Mouse (Mus musculus): ENCODE results near the gene Gm8909. TPM values are rescaled to one million over a fixed set of nuclear protein-coding genes. Genes with fewer than 3 reads are reported as not detected.
"Not testable (repeated sequence)": the region's sequence is repeated elsewhere in the genome, so short reads cannot be mapped to it uniquely, and the experiment has no call there.

Gene Gm8909
- polyA plus RNA-seq, 1 experiment from 2014 or later: not detected

DNA sequence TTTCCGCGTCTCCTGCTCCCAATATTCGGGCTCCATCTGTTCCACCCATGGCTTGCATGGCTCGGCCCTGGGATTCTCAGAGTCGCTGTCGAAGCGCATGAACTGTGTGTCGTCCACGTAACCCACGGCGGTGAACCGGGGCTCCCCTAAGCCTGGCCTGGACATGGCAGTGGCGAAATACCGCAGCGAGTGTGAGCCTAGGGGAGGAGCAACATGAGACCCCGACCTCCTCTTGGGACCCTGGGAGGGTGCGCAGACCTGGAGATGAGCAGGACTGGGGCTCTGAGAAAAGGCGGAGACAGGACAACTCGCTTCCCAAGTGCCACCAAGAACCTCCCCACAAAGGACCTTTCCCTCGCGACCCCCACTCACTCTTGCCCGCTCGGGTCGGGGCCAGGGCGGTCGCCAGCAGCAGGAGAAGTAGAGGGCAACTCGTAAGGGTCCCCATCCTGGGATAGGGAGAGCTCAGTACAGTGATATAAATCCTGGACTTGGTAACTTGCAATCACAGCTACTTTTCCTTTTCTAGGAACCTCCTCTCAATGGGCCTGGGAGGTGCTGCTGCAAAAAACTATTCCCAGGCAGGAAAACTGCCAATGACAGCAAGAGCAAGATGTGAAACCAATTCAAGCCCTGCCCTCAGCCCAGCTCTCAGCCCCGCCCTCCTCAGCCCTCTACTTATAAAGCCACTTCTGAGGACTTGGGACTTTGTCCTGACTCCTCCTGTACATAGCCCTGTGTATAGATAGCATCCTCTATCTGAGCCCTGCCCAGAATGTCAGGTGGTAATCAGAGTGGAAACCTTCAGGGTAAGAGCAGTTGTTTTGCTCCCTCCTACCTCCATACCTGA, 39.1 kb downstream of the Gm8909 start, which contains the start of gene Gm7030:
Gm7030 (minus strand) TSS at position 458 of the 850 bp plus-strand sequence.
- ATAC-seq; H3K4me3 ChIP-seq; H3K4me2 ChIP-seq; H3K9me3 ChIP-seq (replicated peaks); H3K36me3 ChIP-seq; H3K4me1 ChIP-seq; H3K27ac ChIP-seq; H3K9ac ChIP-seq: not testable (repeated sequence)
- 21% methylated on average over 27 of the region's 28 CpGs for WGBS (ENCODE audit: insufficient replicate concordance)
- peaks cover 42% of the 10 kb centered on the region for H3K27me3 ChIP-seq (replicated peaks)

DNA sequence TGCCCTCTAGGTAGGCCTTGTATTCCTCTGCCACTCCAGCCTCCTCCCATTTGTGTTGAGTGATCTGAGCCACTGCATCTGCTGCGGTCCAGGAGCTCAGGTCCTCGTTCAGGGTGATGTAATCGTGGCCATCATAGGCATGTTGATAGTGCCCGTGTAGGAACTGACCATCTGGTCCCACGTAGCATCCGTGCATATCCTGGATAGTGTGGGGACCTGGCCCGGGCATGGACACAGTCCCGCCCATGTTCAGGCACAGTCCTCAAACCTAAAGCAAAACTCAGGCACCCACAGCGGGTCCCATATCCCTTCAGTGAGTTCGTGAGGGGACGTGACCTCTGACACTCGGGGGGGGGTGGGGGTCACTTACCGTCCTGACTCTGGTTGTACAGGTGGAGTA, 39.8 kb downstream of the Gm8909 start:
- ATAC-seq; H3K4me3 ChIP-seq; H3K27ac ChIP-seq; H3K9ac ChIP-seq; H3K9me3 ChIP-seq (replicated peaks); H3K36me3 ChIP-seq; H3K4me1 ChIP-seq; H3K4me2 ChIP-seq: not testable (repeated sequence)
- H3K27me3 ChIP-seq (replicated peaks): peaks cover 36% of the 10 kb centered on the region
- WGBS (ENCODE audit: insufficient replicate concordance): 54% methylated on average over 12 of the region's 13 CpGs

DNA sequence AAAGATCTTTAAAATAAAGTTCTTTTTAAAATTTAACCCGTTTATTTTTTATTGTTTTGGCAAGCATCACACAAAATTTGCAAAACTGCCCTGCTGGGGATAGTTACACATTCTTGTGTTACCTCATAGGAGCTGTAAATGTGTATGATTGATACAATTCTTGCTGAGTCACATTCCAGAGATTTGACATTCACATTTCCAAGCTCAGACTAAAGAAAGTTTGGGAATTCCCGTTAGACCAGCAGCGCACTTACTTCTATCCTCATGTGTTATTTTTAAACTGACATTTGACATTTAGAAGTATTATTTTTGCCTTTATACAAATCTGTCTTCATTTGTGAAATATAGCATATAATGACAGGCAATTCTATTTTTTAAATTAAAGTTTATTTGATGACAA, 44.2 kb downstream of the Gm8909 start:
- H3K9me3 ChIP-seq (replicated peaks); H3K27ac ChIP-seq; H3K4me1 ChIP-seq; H3K4me3 ChIP-seq; H3K36me3 ChIP-seq; H3K4me2 ChIP-seq; ATAC-seq; H3K9ac ChIP-seq: not testable (repeated sequence)
- 58% methylated on average over 3 of the region's 3 CpGs for WGBS (ENCODE audit: insufficient replicate concordance)
- H3K27me3 ChIP-seq (replicated peaks): peaks cover 44% of the 10 kb centered on the region

DNA sequence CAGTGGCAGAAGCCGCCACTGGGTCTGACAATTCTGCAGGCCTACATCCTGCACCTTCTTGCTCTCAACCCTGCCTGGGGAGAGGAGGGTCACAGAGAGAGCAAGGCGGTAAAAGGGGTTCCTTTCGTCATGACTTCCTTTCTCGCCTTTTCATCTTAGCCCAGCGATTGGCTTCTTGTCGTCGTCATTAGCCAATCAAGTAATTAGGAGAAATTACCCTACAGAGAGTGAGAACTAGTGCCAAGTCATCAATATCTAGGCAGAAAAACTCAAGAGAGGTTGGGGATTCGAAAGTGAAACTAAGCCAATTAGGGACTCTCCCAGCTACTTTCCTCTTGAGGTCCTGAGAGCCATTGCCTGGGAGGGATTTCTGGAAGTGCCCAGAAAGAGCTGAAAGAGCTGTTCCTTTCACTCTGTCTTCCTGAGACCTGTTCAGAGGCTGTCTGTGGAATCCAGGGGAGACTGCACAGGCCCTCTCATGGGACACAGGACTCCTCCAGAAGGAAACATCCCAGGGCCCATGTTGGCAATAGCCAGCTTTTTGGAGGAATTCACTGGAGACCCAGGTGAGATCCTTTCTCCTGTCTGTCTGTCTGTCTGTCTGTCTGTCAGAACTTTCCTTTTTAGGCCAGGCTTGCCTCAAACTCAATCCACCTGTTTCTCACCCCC, 46.9 kb downstream of the Gm8909 start, which contains the start of gene Gm19684:
Gm19684 (plus strand) TSS at position 327 of the 669 bp plus-strand sequence.
- H3K9ac ChIP-seq; ATAC-seq; H3K36me3 ChIP-seq; H3K9me3 ChIP-seq (replicated peaks); H3K4me1 ChIP-seq; H3K27ac ChIP-seq: not testable (repeated sequence)
- H3K4me2 ChIP-seq: peak within 1 kb of the TSS; percentile 26
- 4% methylated on average over 8 of the region's 8 CpGs for WGBS (ENCODE audit: insufficient replicate concordance)
- peak within 1 kb of the TSS; percentile 9; the same call in 1 of the 2 replicates for H3K4me3 ChIP-seq
- H3K27me3 ChIP-seq (replicated peaks): peaks cover 43% of the 10 kb centered on the region

DNA sequence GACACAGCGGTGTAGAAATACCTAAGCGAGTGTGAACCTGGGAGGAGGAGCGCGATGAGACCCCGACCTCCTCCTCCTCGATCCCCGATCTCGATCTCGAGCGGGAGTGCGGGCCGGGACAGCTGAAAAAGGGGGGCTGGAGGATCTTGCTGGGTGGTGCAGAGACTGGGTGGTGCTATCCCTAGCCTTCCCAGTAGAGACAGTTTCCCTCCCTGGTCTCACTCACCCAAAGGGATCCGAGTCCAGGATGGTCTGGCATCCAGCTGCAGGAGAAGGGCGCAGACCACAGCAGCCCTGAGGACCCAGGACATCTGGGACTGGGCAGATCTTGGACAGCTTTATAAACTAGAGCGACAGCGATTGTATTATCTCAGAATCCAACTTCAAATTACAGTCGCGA, 47.5 kb downstream of the Gm8909 start:
- not testable (repeated sequence) for H3K9ac ChIP-seq; H3K4me1 ChIP-seq; H3K27ac ChIP-seq; H3K9me3 ChIP-seq (replicated peaks); H3K36me3 ChIP-seq; ATAC-seq; H3K4me3 ChIP-seq
- Histone ChIP-seq H3K4me2 (peak overlapping the region; percentile 26), H3K27me3 (replicated peaks) (peaks cover 43% of the 10 kb centered on the region)
- WGBS (ENCODE audit: insufficient replicate concordance): 18% methylated on average over 18 of the region's 18 CpGs

DNA sequence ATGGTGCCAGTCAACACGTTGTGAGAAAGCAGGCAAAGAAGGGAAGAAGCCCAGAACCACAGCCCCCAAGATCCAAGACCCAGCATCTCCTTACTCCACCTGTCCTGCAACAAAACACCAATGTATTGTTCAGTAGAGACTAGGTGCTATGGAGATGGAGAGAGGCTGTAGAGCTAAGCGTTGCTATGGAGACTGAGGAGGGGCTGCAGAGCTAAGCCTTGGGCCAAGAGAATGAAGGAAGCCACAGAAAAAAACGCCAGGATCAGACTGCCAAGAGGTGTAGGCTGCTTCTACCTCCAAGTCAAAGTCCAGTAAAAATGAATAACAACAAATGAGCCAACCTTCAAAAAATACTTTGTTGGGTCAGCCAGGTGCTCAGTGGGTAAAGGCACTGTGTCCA, 51.8 kb downstream of the Gm8909 start:
- H3K9ac ChIP-seq; H3K36me3 ChIP-seq; H3K4me2 ChIP-seq; ATAC-seq; H3K4me3 ChIP-seq; H3K4me1 ChIP-seq; H3K27ac ChIP-seq; H3K9me3 ChIP-seq (replicated peaks): not testable (repeated sequence)
- 24% methylated on average over 3 of the region's 3 CpGs for WGBS (ENCODE audit: insufficient replicate concordance)
- peaks cover 46% of the 10 kb centered on the region for H3K27me3 ChIP-seq (replicated peaks)

Other genes with a start within 250 kb of the Gm8909 start
- gene Abcf1, start 198.8 kb downstream of the Gm8909 start, polyA plus RNA-seq (2016; fragmentation: Nextera tagmentation; extraction: Ambion mirVana): 90.2 and 90.5 TPM in 2 replicates
- 23.7 and 25.1 TPM in 2 replicates for gene Gnl1, start 188.7 kb downstream of the Gm8909 start, polyA plus RNA-seq (2016; fragmentation: Nextera tagmentation; extraction: Ambion mirVana)
- 12.6 and 13.7 TPM in 2 replicates for gene Prr3, start 188.3 kb downstream of the Gm8909 start, polyA plus RNA-seq (2016; fragmentation: Nextera tagmentation; extraction: Ambion mirVana)
- gene H2-T24, start 148.0 kb downstream of the Gm8909 start, polyA plus RNA-seq (2016; fragmentation: Nextera tagmentation; extraction: Ambion mirVana): 4.6 and 5.7 TPM in 2 replicates
- gene H2-T23, start 135.7 kb downstream of the Gm8909 start, polyA plus RNA-seq (2016; fragmentation: Nextera tagmentation; extraction: Ambion mirVana): 19.5 and 20.5 TPM in 2 replicates
- gene H2-T22, start 125.8 kb downstream of the Gm8909 start, polyA plus RNA-seq (2016; fragmentation: Nextera tagmentation; extraction: Ambion mirVana): 7.5 and 8.4 TPM in 2 replicates
- gene Gm6034, start 125.6 kb downstream of the Gm8909 start, polyA plus RNA-seq (2016; fragmentation: Nextera tagmentation; extraction: Ambion mirVana): not detected in 2 replicates
- gene Gm11127, start 110.2 kb downstream of the Gm8909 start, polyA plus RNA-seq (2016; fragmentation: Nextera tagmentation; extraction: Ambion mirVana): not detected in 2 replicates
- gene Gm19684, start 46.9 kb downstream of the Gm8909 start, polyA plus RNA-seq (2016; fragmentation: Nextera tagmentation; extraction: Ambion mirVana): not detected in 2 replicates
- gene Gm7030, start 39.1 kb downstream of the Gm8909 start, polyA plus RNA-seq (2016; fragmentation: Nextera tagmentation; extraction: Ambion mirVana): not detected in 2 replicates
- not detected in 2 replicates for gene H2-T3, start 21.8 kb upstream of the Gm8909 start, polyA plus RNA-seq (2016; fragmentation: Nextera tagmentation; extraction: Ambion mirVana)
- gene Rpp21, start 89.5 kb upstream of the Gm8909 start, polyA plus RNA-seq (2016; fragmentation: Nextera tagmentation; extraction: Ambion mirVana): 80.6 and 89.7 TPM in 2 replicates
- 10.1 and 11.0 TPM in 2 replicates for gene Trim39, start 103.7 kb upstream of the Gm8909 start, polyA plus RNA-seq (2016; fragmentation: Nextera tagmentation; extraction: Ambion mirVana)
- gene H2-M10.2, start 118.0 kb upstream of the Gm8909 start, polyA plus RNA-seq (2016; fragmentation: Nextera tagmentation; extraction: Ambion mirVana): not detected in 2 replicates
- not detected in 2 replicates for gene H2-M10.1, start 157.6 kb upstream of the Gm8909 start, polyA plus RNA-seq (2016; fragmentation: Nextera tagmentation; extraction: Ambion mirVana)
- gene H2-M10.3, start 199.9 kb upstream of the Gm8909 start, polyA plus RNA-seq (2016; fragmentation: Nextera tagmentation; extraction: Ambion mirVana): not detected in 2 replicates